Mouse (Mus musculus): ENCODE data around the gene Vmn1r177.
"Not testable (repeated sequence)": the region's sequence is repeated elsewhere in the genome, so short reads cannot be mapped to it uniquely, and the experiment has no call there.

The Vmn1r177 gene

GRCm38 (mm10) chr7:23866349-23866748, at the start of gene Vmn1r177:
Gene Vmn1r177 (minus strand): TSS chr7:23866449.
- not testable (repeated sequence) for DNase-seq

GRCm38 (mm10) chr7:23891709-23892108, 25.5 kb upstream of the Vmn1r177 start, which contains the start of gene Vmn1r178:
Gene Vmn1r178 (plus strand): TSS chr7:23892009.
- no peak for DNase-seq

GRCm38 (mm10) chr7:23876918-23877317, 10.7 kb upstream of the Vmn1r177 start:
- not testable (repeated sequence) for DNase-seq

- DNase-seq, result not testable (repeated sequence)
These were observed 29.0 kb downstream of the Vmn1r177 start, which contains the start of gene Vmn1r176 for GRCm38 (mm10) chr7:23837272-23837671. Gene Vmn1r176 (minus strand): TSS chr7:23837372.
